Mouse (Mus musculus) heart, adult 2 months (tissue): Measurements from ENCODE around the gene Prkg2.

Experiments
- CTCF ChIP-seq: fragments of 200-600 bp; IDR thresholded peaks from 2 replicates; pipeline ENCODE4 v1.8.1; 2022; ENCODE audit warnings: antibody characterized with exemption, mild to moderate bottlenecking, moderate library complexity
- EP300 ChIP-seq: fragments of 200-500 bp; IDR thresholded peaks from 2 replicates; pipeline ENCODE4 v1.6.1; 2011; ENCODE audit warnings: low read depth, low read length, control low read depth; ENCODE audit not compliant: insufficient read depth
- POLR2A ChIP-seq: fragments of 200-500 bp; IDR thresholded peaks from 2 replicates; pipeline ENCODE4 v1.6.1; 2011; ENCODE audit warnings: mild to moderate bottlenecking, low read depth, low read length, control low read depth; ENCODE audit not compliant: insufficient read depth

- TF ChIP-seq CTCF (no peak), POLR2A (no peak), EP300 (no peak)
These were observed 49.5 kb downstream of the Prkg2 start for GRCm38 (mm10) chr5:98987634-98988033.
